Mouse (Mus musculus) midbrain, embryonic 12.5 days (tissue): Measurements from ENCODE around the gene Bub3. TPM values are rescaled to one million over a fixed set of nuclear protein-coding genes. Genes with fewer than 3 reads are reported as not detected.

ENCODE experiments used
- polyA plus RNA-seq: library from polyadenylated mRNA; unstranded; fragments of >200 nt; fragmentation: Nextera tagmentation; extraction: Ambion mirVana; gene quantifications from 2 replicates; pipeline ENCODE4 v1.2.1, GENCODE M21; 2016

Gene Bub3
- polyA plus RNA-seq, 1 experiment from 2014 or later: 246 TPM

Other genes with a start within 250 kb of the Bub3 start
- not detected in 2 replicates for gene Cuzd1, start 237.9 kb upstream of the Bub3 start, polyA plus RNA-seq
- gene Fam24b, start 230.7 kb upstream of the Bub3 start, polyA plus RNA-seq: not detected in 2 replicates
- not detected in 2 replicates for gene Fam24a, start 226.4 kb upstream of the Bub3 start, polyA plus RNA-seq
- 19.2 and 19.6 TPM in 2 replicates for gene 2310057M21Rik, start 197.5 kb upstream of the Bub3 start, polyA plus RNA-seq
- 57.0 and 57.7 TPM in 2 replicates for gene Pstk, start 189.1 kb upstream of the Bub3 start, polyA plus RNA-seq
- gene Ikzf5, start 149.7 kb upstream of the Bub3 start, polyA plus RNA-seq: 20.9 and 23.6 TPM in 2 replicates
- 90.7 and 98.2 TPM in 2 replicates for gene Acadsb, start 149.6 kb upstream of the Bub3 start, polyA plus RNA-seq
- gene Hmx3, start 17.4 kb upstream of the Bub3 start, polyA plus RNA-seq: 0.11 and 0.16 TPM in 2 replicates
- 0.34 and 0.56 TPM in 2 replicates for gene Hmx2, start 11.4 kb upstream of the Bub3 start, polyA plus RNA-seq